Mouse (Mus musculus) kidney, postnatal 4 days (tissue): Measurements from ENCODE around the gene Tnfrsf4.
A peak's percentile ranks its signal among the peaks of the same experiment; 100 is the strongest.

Experiments
- DNase-seq, 2 experiments: peaks; one replicate each; pipeline ENCODE4 v3.0.0; 2021; ENCODE audit warnings: mixed read lengths in 2 of 2

Gene Tnfrsf4

GRCm38 (mm10) chr4:156013637-156014036, at the start of gene Tnfrsf4:
Tnfrsf4 (plus strand) TSS chr4:156013843.
- DNase-seq, result no peak

GRCm38 (mm10) chr4:155964396-155964795, 49.2 kb upstream of the Tnfrsf4 start:
- peak; percentile 11 to 43 for DNase-seq

DNA sequence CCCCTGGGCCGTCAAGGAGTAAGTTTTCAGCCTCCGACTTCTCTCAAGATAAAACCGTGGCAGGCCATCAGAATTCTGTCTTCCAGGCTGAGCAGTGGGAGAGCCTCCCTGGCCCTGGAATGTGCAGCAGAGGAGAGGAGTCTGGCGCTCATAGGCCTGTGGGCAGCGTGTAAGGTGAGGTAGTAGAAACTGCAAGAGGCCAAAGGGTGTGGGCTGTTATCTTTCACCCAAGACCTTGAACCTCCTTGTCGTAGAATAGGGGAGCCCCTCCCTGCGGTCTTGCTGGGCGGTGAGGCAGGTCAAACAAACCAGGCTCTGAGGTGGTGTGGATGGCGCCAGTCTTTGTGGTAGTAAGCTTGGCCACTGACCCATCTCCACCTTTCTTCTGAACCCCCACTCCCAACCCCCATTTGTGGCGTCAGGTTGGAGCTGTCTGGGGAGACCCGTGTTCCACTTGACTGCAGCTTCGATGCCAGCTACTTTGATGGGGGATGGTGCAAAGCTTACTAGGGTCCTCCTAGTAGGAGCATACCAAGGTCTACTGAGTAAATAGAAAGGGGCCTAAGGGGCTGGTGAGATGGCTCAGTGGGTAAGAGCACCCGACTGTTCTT, 44.5 kb upstream of the Tnfrsf4 start:
- peak; percentile 22 to 34 for DNase-seq

DNA sequence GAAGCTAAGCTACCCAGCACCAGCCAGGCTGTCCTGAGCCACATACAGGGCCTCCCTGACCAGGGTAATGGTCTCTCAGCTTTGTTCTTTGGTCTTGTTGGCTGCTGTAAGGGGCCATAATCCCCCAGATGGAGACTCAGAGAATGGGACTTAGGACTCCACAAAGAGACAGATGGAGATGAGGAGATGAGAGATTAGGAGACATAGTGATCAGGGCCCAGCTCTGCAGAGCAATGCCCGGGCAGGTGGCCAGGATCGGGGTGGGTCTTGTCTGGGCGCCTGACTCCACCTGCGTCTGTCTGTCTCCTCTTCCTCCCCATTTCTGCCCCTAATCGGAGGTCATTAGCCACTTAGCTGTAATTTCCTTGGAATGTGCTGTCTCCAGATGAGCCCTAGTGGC, 43.4 kb upstream of the Tnfrsf4 start:
- no peak for DNase-seq

GRCm38 (mm10) chr4:155972651-155973050, 41.0 kb upstream of the Tnfrsf4 start:
- DNase-seq, result no peak

DNA sequence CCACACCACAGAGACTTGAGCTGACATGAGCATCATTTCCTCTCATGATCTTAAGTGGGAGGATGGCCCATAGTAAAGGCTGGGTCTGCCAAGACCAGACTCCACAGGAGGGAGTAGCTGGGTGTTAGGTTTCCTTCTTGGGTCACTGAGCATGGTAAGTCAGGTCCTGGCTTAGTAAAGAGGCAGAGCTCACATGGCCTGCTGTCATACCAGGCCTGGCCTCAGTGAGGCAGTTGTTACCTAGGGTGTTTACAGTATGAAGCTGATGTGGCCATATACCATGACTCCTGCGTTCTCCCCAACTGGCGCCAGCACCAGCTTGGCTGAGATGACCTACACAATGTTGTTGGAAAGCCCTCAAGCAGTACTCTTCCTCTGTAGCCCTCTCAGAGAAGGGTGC, 40.4 kb upstream of the Tnfrsf4 start:
- peak; percentile 27 to 52 for DNase-seq

DNA sequence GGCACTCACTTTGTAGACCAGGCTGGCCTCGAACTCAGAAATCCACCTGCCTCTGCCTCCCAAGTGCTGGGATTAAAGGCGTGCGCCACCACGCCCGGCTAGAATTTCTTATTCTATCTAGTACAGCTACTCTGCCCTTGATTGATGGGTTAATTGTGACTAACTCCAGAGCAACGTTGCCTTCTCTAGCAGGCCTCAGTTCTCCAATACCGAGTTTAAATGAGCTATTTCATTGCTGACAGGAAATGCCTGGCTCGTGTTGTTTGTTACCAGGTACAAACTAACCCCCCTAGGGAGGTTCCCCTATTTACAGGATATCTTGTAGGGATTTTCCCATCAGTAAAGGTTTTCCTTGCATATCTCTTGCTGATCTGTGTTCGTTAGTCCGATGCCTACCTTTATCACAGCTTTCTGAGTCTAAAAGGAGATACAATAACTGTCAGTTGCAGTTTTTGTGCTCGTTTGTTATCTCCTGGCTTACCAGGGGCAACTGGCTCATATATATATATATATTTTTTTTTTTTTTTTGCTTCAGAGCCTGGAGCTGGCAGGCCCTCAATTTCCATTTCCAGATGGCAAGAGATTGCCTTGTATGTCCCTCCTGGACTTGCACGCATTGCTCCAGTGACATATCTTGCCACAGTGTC, 32.1 kb upstream of the Tnfrsf4 start:
- no peak for DNase-seq

DNA sequence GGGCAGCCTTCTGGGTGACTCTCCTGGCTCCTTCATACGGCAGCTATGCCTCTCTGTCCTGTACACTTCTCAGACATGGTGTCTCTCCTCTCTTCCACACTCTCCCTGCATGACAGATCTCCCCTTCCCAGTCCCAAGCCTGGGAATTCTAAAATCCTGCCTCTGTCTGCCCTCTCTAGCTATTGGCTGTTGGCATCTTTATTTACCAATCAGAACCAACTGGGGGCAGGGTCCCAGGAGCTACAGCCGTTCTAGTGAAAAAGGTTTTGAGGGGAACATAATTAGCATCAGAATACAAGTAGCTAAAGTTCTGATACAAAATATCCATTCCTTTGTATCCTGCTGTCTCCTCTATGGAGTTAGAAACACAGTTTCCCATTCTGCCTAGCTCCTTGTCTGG, 29.9 kb upstream of the Tnfrsf4 start:
- no peak for DNase-seq

GRCm38 (mm10) chr4:155991211-155991907, 22.3 kb upstream of the Tnfrsf4 start:
- no peak for DNase-seq

DNA sequence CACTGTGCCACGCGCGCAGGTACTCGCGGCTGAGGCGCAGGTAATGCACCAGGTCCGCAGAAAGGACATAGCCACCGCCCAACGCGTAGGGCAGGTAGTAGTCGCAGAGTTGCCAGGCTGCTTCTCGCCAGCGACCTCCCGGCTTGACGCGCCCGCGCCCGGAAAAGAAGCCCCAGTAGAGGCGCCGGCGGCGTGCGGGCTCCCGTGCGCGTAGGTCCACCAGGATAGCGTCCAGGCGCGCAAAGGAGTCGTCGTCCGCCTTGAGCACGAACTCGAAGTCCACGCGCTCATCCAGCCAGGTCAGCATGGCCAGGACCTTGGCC, 21.8 kb upstream of the Tnfrsf4 start:
- DNase-seq, result no peak

- DNase-seq, result peak; percentile 85 to 95
Measured at GRCm38 (mm10) chr4:155992241-155992905, 21.3 kb upstream of the Tnfrsf4 start, which contains the start of the genes B3galt6 and Sdf4. B3galt6 (minus strand) TSS chr4:155992649. Sdf4 (plus strand) TSS chr4:155992872.

- DNase-seq, result peak; percentile 97 to 98
Measured at GRCm38 (mm10) chr4:155992906-155993547, 20.6 kb upstream of the Tnfrsf4 start.

DNA sequence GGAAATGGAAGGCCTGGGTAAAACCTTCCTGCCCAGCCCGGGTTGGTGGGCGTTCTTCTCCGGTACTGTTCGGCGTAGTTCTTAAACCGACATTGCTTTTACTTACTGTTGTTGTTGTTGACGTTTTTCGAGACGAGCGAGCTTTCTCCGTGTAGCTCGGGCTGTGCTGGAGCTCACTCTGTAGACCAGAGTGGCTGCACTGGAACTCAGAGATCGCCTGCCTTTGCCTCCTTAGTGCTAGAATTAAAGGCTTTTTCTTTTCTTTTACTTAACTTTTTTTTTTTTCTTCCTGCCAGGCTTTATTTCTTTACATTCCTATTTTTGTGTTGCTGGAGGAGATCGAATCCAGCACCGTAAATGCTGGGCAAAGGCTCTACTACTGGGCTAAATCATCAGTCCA, 20.0 kb upstream of the Tnfrsf4 start:
- DNase-seq, result no peak

GRCm38 (mm10) chr4:156004109-156004508, 9.5 kb upstream of the Tnfrsf4 start:
- no peak for DNase-seq

- DNase-seq, result no peak
Measured at GRCm38 (mm10) chr4:156008369-156008768, 5.3 kb upstream of the Tnfrsf4 start.

DNA sequence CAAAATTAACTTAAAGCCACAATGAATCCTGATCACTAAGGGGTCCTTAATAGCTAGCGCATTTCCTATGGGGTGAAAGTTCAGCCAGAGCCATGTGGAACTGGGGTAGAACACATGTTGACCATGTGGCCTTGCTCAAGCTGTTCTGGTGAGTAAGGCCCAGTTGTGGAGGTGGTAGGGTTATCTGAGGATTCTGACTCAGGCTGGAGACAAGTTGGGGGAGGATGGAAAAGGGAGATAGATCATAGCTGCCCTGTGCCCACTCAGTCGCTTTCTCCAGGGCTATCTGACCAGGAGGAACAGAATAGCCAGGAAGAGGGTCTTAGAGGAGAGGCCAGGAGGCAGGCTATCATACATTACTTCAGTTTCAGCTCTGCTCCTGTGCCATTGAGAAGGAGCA, 793 bp downstream of the Tnfrsf4 start:
- no peak for DNase-seq

DNA sequence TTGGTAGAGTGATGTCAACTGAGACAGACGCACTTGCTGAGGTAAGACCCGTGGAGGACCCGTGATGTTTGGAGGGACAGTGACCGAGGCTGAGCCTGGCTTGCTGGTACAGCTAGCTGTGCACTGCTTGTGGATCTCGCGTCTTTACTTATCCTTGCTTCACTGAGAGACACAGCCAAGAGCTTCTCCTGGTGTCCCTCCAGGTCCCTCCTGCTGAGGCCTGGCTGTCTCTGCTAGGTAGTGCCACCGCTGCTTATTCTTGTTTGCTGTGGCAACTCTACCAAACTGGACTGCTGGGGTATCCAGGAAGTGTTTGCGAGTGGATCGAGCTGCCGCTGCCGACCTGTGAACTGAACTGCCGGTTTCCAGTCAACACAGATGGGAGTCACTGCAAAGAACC, 6.1 kb downstream of the Tnfrsf4 start:
- DNase-seq, result no peak

GRCm38 (mm10) chr4:156021381-156021780, 7.7 kb downstream of the Tnfrsf4 start:
- DNase-seq, result no peak

- DNase-seq, result no peak
Measured at GRCm38 (mm10) chr4:156021942-156022419, 8.3 kb downstream of the Tnfrsf4 start.

DNA sequence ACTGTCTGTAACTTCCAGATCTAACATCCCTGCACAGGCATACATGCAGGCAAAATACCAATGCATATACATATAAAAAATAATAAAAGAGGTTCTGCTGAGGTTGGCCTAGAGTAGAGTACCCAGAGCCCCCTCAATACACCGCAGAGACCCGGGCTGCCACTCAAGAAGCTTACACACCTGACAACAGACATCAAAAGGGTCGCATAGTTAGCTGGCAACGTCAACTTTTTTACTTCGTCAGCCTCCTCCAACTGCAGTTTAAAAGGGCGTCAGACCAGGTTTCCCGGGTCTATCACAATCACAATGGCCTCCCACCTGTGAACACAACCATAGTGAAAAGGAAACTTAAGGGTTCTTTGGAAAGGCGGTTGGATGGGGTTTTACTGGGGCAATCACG, 9.9 kb downstream of the Tnfrsf4 start:
- no peak for DNase-seq

DNA sequence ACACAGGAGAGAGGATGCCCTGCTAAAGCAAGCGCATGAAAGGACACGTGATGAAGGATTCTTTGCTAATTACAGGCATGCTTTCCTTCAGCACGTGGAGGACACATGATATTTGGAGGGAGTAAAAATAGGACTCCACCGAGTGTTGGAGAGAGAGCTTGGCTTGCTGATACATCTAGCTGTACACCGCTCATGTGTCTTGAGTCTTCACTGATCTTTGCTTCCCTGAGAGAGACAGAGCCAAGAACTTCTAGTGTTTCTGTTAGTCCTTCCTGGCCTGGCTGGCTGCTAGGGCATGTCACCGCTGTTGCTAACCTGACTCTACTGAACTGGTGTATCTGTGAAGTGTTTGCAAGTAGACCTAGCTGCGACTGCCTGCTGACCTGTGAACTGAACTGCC, 10.5 kb downstream of the Tnfrsf4 start:
- no peak for DNase-seq

- DNase-seq, result peak; percentile 59 to 70
Measured at GRCm38 (mm10) chr4:156026013-156026412, 12.4 kb downstream of the Tnfrsf4 start, which contains the start of gene Tnfrsf18. Tnfrsf18 (plus strand) TSS chr4:156026164.

DNA sequence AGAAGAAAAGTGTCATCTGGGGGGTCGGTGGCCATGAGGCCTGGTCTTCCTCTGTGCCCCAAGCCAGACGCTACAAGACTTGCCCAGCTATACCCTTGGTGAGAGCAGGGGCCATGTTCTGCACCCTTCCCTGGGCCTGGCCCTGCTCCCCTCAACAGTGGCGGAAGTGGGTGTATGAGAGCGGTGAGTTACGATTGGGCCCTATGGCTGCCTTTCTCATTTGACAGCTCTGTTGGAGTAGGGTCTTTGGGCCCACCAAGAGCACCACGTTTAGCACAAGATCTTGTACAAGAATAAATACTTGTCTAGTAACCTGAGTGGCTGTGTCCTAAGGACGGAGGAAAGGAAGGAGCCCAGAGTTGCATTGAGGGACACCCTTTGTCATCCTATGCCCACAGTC, 14.9 kb downstream of the Tnfrsf4 start:
- DNase-seq, result no peak
